ENCODE assay signal across 24 mouse cellular contexts in the genomic region with DNA sequence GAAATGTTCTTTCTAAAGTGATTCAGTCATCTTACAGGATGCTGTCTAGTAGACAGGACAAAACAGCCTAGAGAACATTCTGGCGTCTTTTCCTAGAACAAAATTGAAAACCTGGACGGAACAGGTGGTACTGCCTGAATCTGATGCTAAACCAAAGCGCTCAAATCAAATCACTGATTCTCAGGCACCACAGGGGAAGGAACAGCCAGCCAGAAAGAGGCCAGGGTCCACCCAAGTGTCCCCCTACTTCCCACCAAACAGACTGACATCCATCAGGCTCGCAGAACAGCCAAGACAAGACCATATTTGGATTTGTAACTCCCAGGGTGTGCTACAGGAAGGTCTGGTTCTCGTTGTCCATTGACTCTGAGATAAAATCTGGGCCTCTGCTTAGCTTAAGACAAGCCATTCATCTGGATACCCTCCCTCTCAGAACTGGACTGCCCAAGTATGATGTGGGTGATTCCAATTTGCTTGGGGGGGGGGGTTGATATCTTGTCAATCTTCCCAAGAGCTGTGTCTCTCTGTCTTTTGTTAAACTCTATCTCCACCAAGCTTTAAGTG.
DNase-seq lines count a peak whose midpoint lies in the region; ATAC-seq and TF ChIP-seq lines count a peak whose summit lies in the region.
"Had no signal": no experiment of that assay in that cellular context is flagged by ENCODE, and none has a peak within 500 bp of the region (broad histone marks: within the 10 kb centered on the region; RNA-seq: fewer than 3 reads in every experiment).

No protein-coding gene starts in this region.

- no peaks in the 10 kb centered on the region for H3K4me1 ChIP-seq in cerebellum, adult 2 months (ENCODE audit: control insufficient read depth, insufficient read depth, low read length)
- H3K4me1 ChIP-seq in heart, adult 2 months (ENCODE audit: control insufficient read depth, insufficient read depth, low read length), result no peaks in the 10 kb centered on the region
- peaks cover 8% of the 10 kb centered on the region; the same call in 1 of the 2 replicates for H3K4me1 ChIP-seq in intestine, embryonic 15.5 days (replicated peaks)
- peaks cover 8% of the 10 kb centered on the region; the same call in 1 of the 2 replicates for H3K4me1 ChIP-seq in intestine, embryonic 16.5 days (ENCODE audit: control insufficient read depth, insufficient read depth, low read length)
- H3K4me1 ChIP-seq: forebrain, embryonic 13.5 days had no signal

- TF ChIP-seq POLR2A in cerebellum, adult 2 months (IDR thresholded peaks at IDR 0.05; ENCODE audit: borderline replicate concordance, insufficient read depth, low read length), result no peak
- TF ChIP-seq POLR2A in heart, adult 2 months (IDR thresholded peaks at IDR 0.05; ENCODE audit: insufficient read depth, low read depth, low read length), result no peak

- H3K36me3 ChIP-seq in heart, adult 2 months (ENCODE audit: control insufficient read depth, insufficient read depth, low read length), result no peaks in the 10 kb centered on the region
- H3K36me3 ChIP-seq in intestine, embryonic 15.5 days, result no peaks in the 10 kb centered on the region
- H3K36me3 ChIP-seq in intestine, embryonic 16.5 days (ENCODE audit: control insufficient read depth, insufficient read depth, low read length), result no peaks in the 10 kb centered on the region
- H3K36me3 ChIP-seq: forebrain, embryonic 10.5 days had no signal

- TF ChIP-seq EP300 in heart, adult 2 months (IDR thresholded peaks at IDR 0.05; ENCODE audit: insufficient read depth, low read depth, low read length), result no peak

- no peaks in the 10 kb centered on the region for H3K27me3 ChIP-seq in cerebellum, adult 2 months (ENCODE audit: control insufficient read depth, insufficient read depth, low read length)
- no peaks in the 10 kb centered on the region for H3K27me3 ChIP-seq in heart, adult 2 months (ENCODE audit: control insufficient read depth, insufficient read depth, low read length)
- no peaks in the 10 kb centered on the region for H3K27me3 ChIP-seq in intestine, embryonic 15.5 days (replicated peaks)
- H3K27me3 ChIP-seq in intestine, embryonic 16.5 days (replicated peaks; ENCODE audit: control insufficient read depth, insufficient read depth, low read length), result no peaks in the 10 kb centered on the region
- H3K27me3 ChIP-seq: forebrain, embryonic 13.5 days; Patski had no signal

- H3K4me3 ChIP-seq in cerebellum, adult 2 months (replicated peaks; ENCODE audit: insufficient read depth, low read depth, low read length), result no peak overlapping the region
- no peak overlapping the region for H3K4me3 ChIP-seq in heart, adult 2 months
- H3K4me3 ChIP-seq in intestine, embryonic 15.5 days (replicated peaks), result no peak overlapping the region
- H3K4me3 ChIP-seq in intestine, embryonic 16.5 days (ENCODE audit: low read length), result no peak overlapping the region
- H3K4me3 ChIP-seq: forebrain, embryonic 10.5 days; forebrain, embryonic 13.5 days had no signal

- H3K79me2 ChIP-seq in heart, adult 2 months (replicated peaks; ENCODE audit: control insufficient read depth, insufficient read depth, low read length), result no peaks in the 10 kb centered on the region

- intact Hi-C loops in heart, adult 2 months (cut with DNase I), result no loop called here

- no peaks in the 10 kb centered on the region for H3K9me3 ChIP-seq in intestine, embryonic 15.5 days
- H3K9me3 ChIP-seq in intestine, embryonic 16.5 days (ENCODE audit: control insufficient read depth, low read length), result no peaks in the 10 kb centered on the region
- H3K9me3 ChIP-seq: forebrain, embryonic 10.5 days; forebrain, embryonic 13.5 days had no signal

- no peak overlapping the region for H3K4me2 ChIP-seq in intestine, embryonic 15.5 days (replicated peaks)
- H3K4me2 ChIP-seq in intestine, embryonic 16.5 days (ENCODE audit: low read depth, low read length), result no peak overlapping the region
- H3K4me2 ChIP-seq: forebrain, embryonic 13.5 days; heart, embryonic 11.5 days; hindbrain, embryonic 14.5 days had no signal

- H3K27ac ChIP-seq in cerebellum, adult 2 months (ENCODE audit: insufficient read depth, low read length), result no peak overlapping the region
- H3K27ac ChIP-seq in heart, adult 2 months, result no peak overlapping the region
- H3K27ac ChIP-seq in intestine, embryonic 15.5 days, result no peak overlapping the region
- H3K27ac ChIP-seq in intestine, embryonic 16.5 days (ENCODE audit: low read length), result no peak overlapping the region
- H3K27ac ChIP-seq: forebrain, embryonic 10.5 days; forebrain, embryonic 13.5 days; hindbrain, embryonic 14.5 days; hindbrain, postnatal 0 days had no signal

- DNase-seq in cerebellum, postnatal 10 days, result peak; percentile 54 to 71
- DNase-seq in cerebellum, adult 2 months, result no peak
- peak; percentile 51 for DNase-seq in heart, adult 11 months
- no peak for DNase-seq in heart, adult 2 months
- DNase-seq in MN1 (ENCODE audit: low spot score), result peak; percentile 58
- DNase-seq: adrenal gland, postnatal 10 days; adrenal gland, postnatal 36 days; cerebellum, adult 18-20 months; cerebellum, adult 9-11 months; gastrocnemius, postnatal 10 days; gastrocnemius, postnatal 36 days; heart, postnatal 14 days; heart, postnatal 4 days; kidney, adult 11 months had no signal

- peak; percentile 28; the same call in 1 of the 2 replicates for ATAC-seq in intestine, embryonic 15.5 days
- ATAC-seq in intestine, embryonic 16.5 days, result no peak
- ATAC-seq: forebrain, embryonic 13.5 days; forebrain, embryonic 16.5 days; hindbrain, postnatal 0 days; inflammation-experienced regulatory T-cells, adult 6 months; Patski had no signal

- WGBS in cerebellum, adult 2 months, result 36% methylated on average over 5 of the region's 5 CpGs
- WGBS in heart, adult 2 months, result 63% methylated on average over 5 of the region's 5 CpGs
- WGBS in intestine, embryonic 15.5 days, result 55% methylated on average over 5 of the region's 5 CpGs
- 65% methylated on average over 5 of the region's 5 CpGs for WGBS in intestine, embryonic 16.5 days

- H3K9ac ChIP-seq in heart, adult 2 months (ENCODE audit: low read depth, low read length), result no peak overlapping the region
- H3K9ac ChIP-seq in intestine, embryonic 15.5 days, result no peak overlapping the region
- H3K9ac ChIP-seq in intestine, embryonic 16.5 days (ENCODE audit: low read depth, low read length), result no peak overlapping the region
- H3K9ac ChIP-seq: forebrain, embryonic 13.5 days; hindbrain, embryonic 14.5 days had no signal

- TF ChIP-seq CTCF in cerebellum, adult 2 months (IDR thresholded peaks at IDR 0.05; ENCODE audit: borderline replicate concordance, insufficient read depth, low read depth, low read length), result no peak
- no peak for TF ChIP-seq CTCF in heart, adult 2 months (IDR thresholded peaks at IDR 0.05)

Comparison
In these comparisons a context has a peak if more than half of its experiments do, and no peak if none do; other contexts are left out.
1. DNase-seq: peak in cerebellum, postnatal 10 days (2 of 2), heart, adult 11 months (single experiment) and MN1 (single experiment); none in cerebellum, adult 2 months (0 of 2) and heart, adult 2 months (0 of 2).